Mouse (Mus musculus) erythroblast, embryonic 14.5 days (primary cell): ENCODE results near the gene Btnl1.

Source experiments
- GATA1 ChIP-seq: IDR thresholded peaks from 2 replicates; pipeline ENCODE4 v1.6.1; 2012; ENCODE audit warnings: low read length, inconsistent platforms, mixed read lengths
- TAL1 ChIP-seq: IDR thresholded peaks from 3 replicates; pipeline ENCODE4 v1.6.1; 2012; ENCODE audit warnings: low read length, inconsistent platforms, mixed read lengths

DNA sequence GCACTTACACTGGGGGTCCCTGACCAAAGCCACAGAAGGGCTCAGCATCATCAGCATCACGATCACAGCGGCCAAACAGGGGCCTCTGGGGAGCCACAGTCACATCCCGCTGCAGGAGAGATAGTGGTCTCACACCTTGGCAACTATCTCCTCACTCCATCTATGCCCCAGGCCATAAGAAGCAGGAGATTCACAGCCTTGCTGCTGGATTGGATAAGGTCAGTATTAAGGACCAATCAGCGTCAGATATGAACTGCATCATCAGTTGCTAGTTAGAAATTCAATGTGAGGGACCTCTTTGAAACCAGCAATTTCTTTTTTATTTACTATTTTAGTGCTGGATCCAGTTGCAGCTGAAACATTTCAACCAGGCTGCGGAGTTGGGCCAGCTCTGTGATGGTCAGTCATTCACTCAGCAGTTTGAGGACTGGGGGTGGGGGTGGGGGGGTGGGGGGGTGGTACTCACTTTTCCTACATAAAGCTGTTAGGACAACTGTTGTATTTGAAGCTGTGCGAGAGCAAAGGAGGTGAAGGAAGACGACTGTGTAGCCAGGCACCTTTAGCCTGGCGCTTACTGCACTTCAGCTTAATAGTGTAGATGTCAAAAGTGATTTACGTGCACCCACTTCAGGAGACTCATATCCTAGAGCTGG is 21.3 kb downstream of the Btnl1 start:
- no peak for TF ChIP-seq GATA1
- no peak for TF ChIP-seq TAL1
